Mouse (Mus musculus) stomach, embryonic 16.5 days (tissue): ENCODE data around the gene Tle3. TPM values are rescaled to one million over a fixed set of nuclear protein-coding genes. Genes with fewer than 3 reads are reported as not detected.

Source experiments
- ATAC-seq: fragments of 200-750 bp; cut with Nextera tagmentation; 2 replicates; pipeline ENCODE4 v1.8.0; 2017; ENCODE audit warnings: moderate number of reproducible peaks, moderate TSS enrichment; ENCODE audit not compliant: insufficient read depth, low FRiP score
- H3K27ac ChIP-seq: fragments of 300-500 bp; sonication (generic); 2 replicates; pipeline ENCODE4 v1.5.1; 2014; ENCODE audit warnings: low read length
- H3K27me3 ChIP-seq: fragments of 300-500 bp; sonication (generic); 2 replicates; pipeline ENCODE4 v1.6.1; 2014; ENCODE audit warnings: low read length, control low read depth, mixed read lengths; ENCODE audit not compliant: control insufficient read depth, insufficient read depth
- H3K36me3 ChIP-seq: fragments of 300-500 bp; sonication (generic); 2 replicates; pipeline ENCODE4 v1.6.1; 2014; ENCODE audit warnings: low read length; ENCODE audit not compliant: control insufficient read depth, insufficient read depth
- H3K4me1 ChIP-seq: fragments of 300-500 bp; sonication (generic); 2 replicates; pipeline ENCODE4 v1.6.1; 2014; ENCODE audit warnings: low read length, control low read depth, mixed read lengths; ENCODE audit not compliant: control insufficient read depth, insufficient read depth
- H3K4me2 ChIP-seq: fragments of 300-500 bp; sonication (generic); 2 replicates; pipeline ENCODE4 v1.6.1; 2014; ENCODE audit warnings: low read depth, low read length, mixed read lengths
- H3K4me3 ChIP-seq: fragments of 300-500 bp; sonication (generic); replicated peaks from 2 replicates; pipeline ENCODE4 v1.5.1; 2014; ENCODE audit warnings: mild to moderate bottlenecking, low read length
- H3K9ac ChIP-seq: fragments of 300-500 bp; sonication (generic); 2 replicates; pipeline ENCODE4 v1.6.1; 2014; ENCODE audit warnings: low read length
- H3K9me3 ChIP-seq: fragments of 300-500 bp; sonication (generic); replicated peaks from 2 replicates; pipeline ENCODE4 v1.6.1; 2016; ENCODE audit warnings: low read length, control low read depth; ENCODE audit not compliant: control insufficient read depth
- WGBS: fragments of 180-500 bp; shearing (Covaris S2); extraction: QIAGEN DNeasy Blood & Tissue Kit; methylation state at CpG from one replicate; pipeline ENCODE4 v1.1.7; 2014; 5-methylcytosine and 5-hydroxymethylcytosine counted together
- polyA plus RNA-seq: library from polyadenylated mRNA; unstranded; fragments of >200 nt; fragmentation: Nextera tagmentation; extraction: Ambion mirVana; gene quantifications from 2 replicates; pipeline ENCODE4 v1.2.1, GENCODE M21; 2015

The Tle3 gene
- polyA plus RNA-seq, 1 experiment from 2014 or later, result 20.2 TPM

DNA sequence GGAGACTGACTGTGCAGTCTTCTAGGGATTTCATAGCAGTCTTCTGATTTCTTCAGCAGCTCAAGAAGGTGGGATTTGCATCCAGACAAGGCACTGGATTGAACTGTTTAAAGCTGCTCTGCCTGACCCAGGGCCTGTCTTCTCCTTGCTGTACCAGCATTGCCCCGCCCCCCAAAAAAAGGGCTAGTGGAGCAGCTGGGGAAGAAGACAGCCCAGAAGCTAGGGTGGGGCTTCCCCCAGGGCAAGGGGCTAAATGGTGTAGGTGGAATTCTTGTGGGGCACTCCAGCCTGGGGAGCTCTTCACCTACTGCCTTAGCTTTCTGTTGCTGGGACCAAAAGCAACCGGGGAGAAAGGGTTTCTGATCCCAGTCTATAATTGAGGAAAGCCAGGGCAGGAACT lies 67.8 kb downstream of the Tle3 start:
- WGBS, result 72% methylated on average over 2 of the region's 2 CpGs
- no peak overlapping the region for H3K4me2 ChIP-seq
- no peak for ATAC-seq
- H3K4me3 ChIP-seq, result no peak overlapping the region
- H3K27ac ChIP-seq, result no peak overlapping the region
- no peaks in the 10 kb centered on the region for H3K27me3 ChIP-seq
- no peak overlapping the region for H3K9ac ChIP-seq
- no peaks in the 10 kb centered on the region for H3K9me3 ChIP-seq
- peaks cover 5% of the 10 kb centered on the region; the same call in 1 of the 2 replicates for H3K4me1 ChIP-seq
- no peaks in the 10 kb centered on the region for H3K36me3 ChIP-seq

GRCm38 (mm10) chr9:61441206-61441913 lies 69.2 kb downstream of the Tle3 start:
- Histone ChIP-seq H3K4me1 (0 out of 2 replicates have a peak, but pooled peaks cover 5% of the 10 kb centered on the region), H3K27me3 (no peaks in the 10 kb centered on the region), H3K9ac (no peak overlapping the region), H3K4me2 (no peak overlapping the region), H3K36me3 (no peaks in the 10 kb centered on the region), H3K9me3 (no peaks in the 10 kb centered on the region), H3K4me3 (no peak overlapping the region), H3K27ac (no peak overlapping the region)
- 53% methylated on average over 11 of the region's 11 CpGs for WGBS
- no peak for ATAC-seq

DNA sequence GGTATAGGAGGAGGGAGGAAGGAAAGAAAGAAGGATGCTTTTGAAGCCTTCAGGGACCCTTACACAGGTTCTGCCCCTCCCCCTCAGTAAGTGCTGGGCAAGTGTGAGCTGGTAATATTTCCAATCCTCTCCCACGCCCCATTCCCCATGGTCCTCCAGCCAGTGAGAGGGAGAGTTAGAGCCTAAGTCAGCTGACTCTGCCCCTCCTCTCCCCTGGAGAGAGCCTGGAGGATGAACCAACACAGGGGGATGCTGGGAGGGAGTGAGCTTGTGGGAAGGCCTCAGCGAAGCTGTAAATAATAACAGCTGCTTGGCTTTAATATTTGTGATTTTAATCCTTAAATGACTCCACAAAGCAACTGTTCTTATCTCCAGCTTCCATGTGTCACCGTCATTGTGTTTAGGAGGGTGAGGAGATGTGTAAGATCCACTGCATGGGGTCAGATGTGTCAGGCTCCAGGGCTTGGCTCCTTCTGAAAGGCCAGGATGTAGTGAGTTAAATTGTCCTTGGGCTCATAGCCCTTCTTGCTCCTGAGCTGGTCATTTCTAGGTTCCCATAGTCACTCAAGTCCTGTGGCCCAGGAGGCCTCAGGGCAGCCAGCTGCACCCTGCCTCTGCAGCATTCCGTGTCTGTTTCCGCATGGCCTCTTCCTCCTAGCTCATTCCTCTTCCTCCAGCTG lies 70.9 kb downstream of the Tle3 start:
- no peak overlapping the region for H3K4me3 ChIP-seq
- H3K9me3 ChIP-seq, result no peaks in the 10 kb centered on the region
- H3K27ac ChIP-seq, result no peak overlapping the region
- no peak overlapping the region for H3K4me2 ChIP-seq
- WGBS, result 49% methylated on average over 5 of the region's 5 CpGs
- no peaks in the 10 kb centered on the region for H3K36me3 ChIP-seq
- H3K4me1 ChIP-seq, result 0 out of 2 replicates have a peak, but pooled peaks cover 5% of the 10 kb centered on the region
- ATAC-seq, result no peak
- H3K9ac ChIP-seq, result no peak overlapping the region
- no peaks in the 10 kb centered on the region for H3K27me3 ChIP-seq

- H3K27me3 ChIP-seq, result no peaks in the 10 kb centered on the region
- H3K9ac ChIP-seq, result no peak overlapping the region
Observed at GRCm38 (mm10) chr9:61445151-61445550, 73.0 kb downstream of the Tle3 start.

DNA sequence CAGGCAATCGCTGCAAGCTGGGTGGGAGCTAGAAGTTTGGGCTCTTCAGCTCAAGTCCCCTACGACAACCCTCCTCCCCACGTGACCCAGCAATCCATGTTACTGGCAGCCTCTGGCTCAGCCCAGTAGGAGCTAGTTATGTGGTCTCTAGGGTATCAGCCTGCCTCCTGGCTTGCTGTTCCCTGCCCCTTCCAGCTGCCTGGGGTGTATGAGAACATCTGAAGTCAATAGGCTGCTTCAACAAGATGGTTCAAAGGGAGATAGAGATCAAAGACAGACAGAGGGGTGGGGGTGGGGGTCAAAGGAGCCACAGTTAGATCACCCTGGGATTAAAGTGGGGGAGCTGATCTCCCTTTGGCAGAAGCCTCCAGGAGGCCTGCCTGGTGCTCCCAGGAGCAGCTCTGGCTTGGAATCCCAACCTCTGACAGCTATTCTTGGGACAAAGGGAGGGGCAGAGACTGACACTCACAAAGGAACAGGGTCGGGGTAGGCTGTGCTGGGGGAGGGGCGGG lies 73.6 kb downstream of the Tle3 start:
- no peak overlapping the region for H3K4me3 ChIP-seq
- no peak for ATAC-seq
- no peak overlapping the region for H3K9ac ChIP-seq
- H3K36me3 ChIP-seq, result no peaks in the 10 kb centered on the region
- no peaks in the 10 kb centered on the region for H3K27me3 ChIP-seq
- H3K4me2 ChIP-seq, result no peak overlapping the region
- H3K9me3 ChIP-seq, result no peaks in the 10 kb centered on the region
- WGBS, result 25% methylated on average over 5 of the region's 5 CpGs
- no peak overlapping the region for H3K27ac ChIP-seq
- H3K4me1 ChIP-seq, result 0 out of 2 replicates have a peak, but pooled peaks cover 5% of the 10 kb centered on the region

More at GRCm38 (mm10) chr9:61445151-61445550, 73.0 kb downstream of the Tle3 start:
- no peak overlapping the region for H3K4me2 ChIP-seq
- ATAC-seq, result no peak
- 0 out of 2 replicates have a peak, but pooled peaks cover 5% of the 10 kb centered on the region for H3K4me1 ChIP-seq
- 89% methylated on average over 2 of the region's 2 CpGs for WGBS
- H3K36me3 ChIP-seq, result no peaks in the 10 kb centered on the region
- no peak overlapping the region for H3K27ac ChIP-seq
- H3K9me3 ChIP-seq, result no peaks in the 10 kb centered on the region
- H3K4me3 ChIP-seq, result no peak overlapping the region

DNA sequence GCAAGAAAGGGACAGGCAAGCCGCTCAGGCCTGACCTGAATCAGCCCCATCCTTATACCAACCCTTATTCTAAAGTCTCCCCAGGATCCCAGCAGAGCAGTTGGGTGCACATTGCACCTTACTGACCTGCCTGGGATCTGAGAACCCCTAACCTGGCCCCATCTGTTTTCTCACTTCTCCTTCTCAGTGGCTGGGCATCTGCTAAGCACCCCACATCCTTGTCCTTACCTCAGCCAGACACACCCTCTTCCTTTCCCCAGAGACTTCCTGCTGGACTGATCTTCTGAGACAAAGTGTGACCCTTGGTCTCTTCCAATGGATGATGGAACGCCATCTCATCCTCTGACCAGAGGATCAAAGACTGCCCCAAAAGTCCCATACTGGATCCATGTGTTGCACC lies 74.8 kb downstream of the Tle3 start:
- Histone ChIP-seq H3K4me1 (0 out of 2 replicates have a peak, but pooled peaks cover 5% of the 10 kb centered on the region), H3K27ac (no peak overlapping the region), H3K9ac (no peak overlapping the region), H3K4me3 (no peak overlapping the region), H3K4me2 (no peak overlapping the region), H3K36me3 (no peaks in the 10 kb centered on the region), H3K9me3 (no peaks in the 10 kb centered on the region), H3K27me3 (no peaks in the 10 kb centered on the region)
- ATAC-seq, result no peak
- 87% methylated on average over 2 of the region's 2 CpGs for WGBS

- H3K9ac ChIP-seq, result no peak overlapping the region
- no peaks in the 10 kb centered on the region for H3K27me3 ChIP-seq
- 0 out of 2 replicates have a peak, but pooled peaks cover 5% of the 10 kb centered on the region for H3K4me1 ChIP-seq
- ATAC-seq, result no peak
- H3K27ac ChIP-seq, result no peak overlapping the region
- WGBS, result 70% methylated on average over 5 of the region's 5 CpGs
- H3K9me3 ChIP-seq, result no peaks in the 10 kb centered on the region
- no peak overlapping the region for H3K4me2 ChIP-seq
- no peak overlapping the region for H3K4me3 ChIP-seq
- no peaks in the 10 kb centered on the region for H3K36me3 ChIP-seq
Observed at GRCm38 (mm10) chr9:61449363-61449904, 77.3 kb downstream of the Tle3 start.

- Histone ChIP-seq H3K9ac (no peak overlapping the region), H3K36me3 (no peaks in the 10 kb centered on the region), H3K4me3 (no peak overlapping the region), H3K27ac (no peak overlapping the region), H3K4me2 (no peak overlapping the region), H3K4me1 (peaks cover 5% of the 10 kb centered on the region; the same call in 1 of the 2 replicates), H3K9me3 (no peaks in the 10 kb centered on the region), H3K27me3 (no peaks in the 10 kb centered on the region)
- ATAC-seq, result no peak
- 50% methylated on average over 1 of the region's 1 CpGs for WGBS
Observed at GRCm38 (mm10) chr9:61452081-61452480, 79.9 kb downstream of the Tle3 start.

DNA sequence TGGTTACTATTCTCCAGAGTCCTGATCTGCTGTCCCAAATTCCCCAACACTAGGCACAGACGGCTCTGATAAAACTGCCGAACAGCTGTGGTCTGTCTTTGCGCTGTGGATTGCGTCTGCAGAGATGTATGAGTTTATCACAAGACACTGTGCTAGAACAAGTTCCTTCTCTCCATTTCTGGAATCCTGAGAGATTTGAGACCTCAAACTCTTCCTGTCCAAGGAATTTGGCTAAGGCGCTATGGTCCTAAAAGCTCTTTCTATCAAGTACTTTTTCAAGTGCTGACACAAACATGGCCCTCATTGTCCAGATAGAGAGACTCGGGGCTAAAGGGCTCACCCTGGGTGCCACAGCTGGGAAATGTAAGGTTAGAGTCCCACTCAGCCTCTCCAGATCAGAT lies 83.7 kb downstream of the Tle3 start:
- Histone ChIP-seq H3K4me2 (no peak overlapping the region), H3K9ac (no peak overlapping the region), H3K27me3 (no peaks in the 10 kb centered on the region), H3K36me3 (no peaks in the 10 kb centered on the region), H3K4me1 (peaks cover 5% of the 10 kb centered on the region; the same call in 1 of the 2 replicates), H3K4me3 (no peak overlapping the region), H3K9me3 (no peaks in the 10 kb centered on the region), H3K27ac (no peak overlapping the region)
- 47% methylated on average over 6 of the region's 6 CpGs for WGBS
- ATAC-seq, result no peak
